ENCODE assay signal across 21 mouse cellular contexts in genomic region chr4:149179573-149179972, GRCm38 (mm10). TPM values are rescaled to one million over a fixed set of nuclear protein-coding genes. Genes with fewer than 3 reads are reported as not detected.
DNase-seq lines count a peak whose midpoint lies in the region; ATAC-seq and TF ChIP-seq lines count a peak whose summit lies in the region.
"Had no signal": no experiment of that assay in that cellular context is flagged by ENCODE, and none has a peak within 500 bp of the region (broad histone marks: within the 10 kb centered on the region; RNA-seq: fewer than 3 reads in every experiment).

No protein-coding gene starts in this region.

- H3K9me3 ChIP-seq in liver, embryonic 12.5 days (replicated peaks), result no peaks in the 10 kb centered on the region
- no peaks in the 10 kb centered on the region for H3K9me3 ChIP-seq in liver, postnatal 0 days (ENCODE audit: low read length)
- no peaks in the 10 kb centered on the region for H3K9me3 ChIP-seq in stomach, embryonic 15.5 days
- H3K9me3 ChIP-seq: limb, embryonic 15.5 days; megakaryocyte, embryonic 14.5 days; neural tube, embryonic 12.5 days had no signal

- peaks cover 32% of the 10 kb centered on the region for H3K36me3 ChIP-seq in liver, embryonic 12.5 days
- peaks cover 32% of the 10 kb centered on the region for H3K36me3 ChIP-seq in liver, postnatal 0 days (replicated peaks; ENCODE audit: insufficient read depth, low read length)
- H3K36me3 ChIP-seq in stomach, embryonic 15.5 days, result peaks cover 12% of the 10 kb centered on the region

- no peaks in the 10 kb centered on the region for H3K4me1 ChIP-seq in liver, embryonic 12.5 days
- H3K4me1 ChIP-seq in brown adipose tissue, adult 24 weeks (ENCODE audit: control insufficient read depth, insufficient read depth, insufficient read length, low read length), result peaks cover 8% of the 10 kb centered on the region
- H3K4me1 ChIP-seq in liver, postnatal 0 days (ENCODE audit: insufficient read depth), result peaks cover 12% of the 10 kb centered on the region
- 0 out of 2 replicates have a peak, but pooled peaks cover 3% of the 10 kb centered on the region for H3K4me1 ChIP-seq in stomach, embryonic 15.5 days
- H3K4me1 ChIP-seq: limb, embryonic 15.5 days; neural tube, embryonic 12.5 days had no signal

- H3K27ac ChIP-seq in liver, embryonic 12.5 days, result 0 out of 2 replicates have a peak overlapping the region, but pooled peaks have one; percentile 3
- H3K27ac ChIP-seq in brown adipose tissue, adult 24 weeks (replicated peaks; ENCODE audit: low read depth, low read length), result peak overlapping the region; percentile 76
- peak overlapping the region; percentile 66 for H3K27ac ChIP-seq in liver, postnatal 0 days (ENCODE audit: low read depth)
- peak overlapping the region; percentile 42; the same call in 1 of the 2 replicates for H3K27ac ChIP-seq in stomach, embryonic 15.5 days
- H3K27ac ChIP-seq: limb, embryonic 15.5 days had no signal

- ATAC-seq in liver, embryonic 12.5 days, result no peak
- ATAC-seq in liver, postnatal 0 days, result peak; percentile 41; the same call in 1 of the 2 replicates
- no peak; the same call in 1 of the 2 replicates for ATAC-seq in stomach, embryonic 15.5 days (ENCODE audit: insufficient read depth, low FRiP score, low read depth)
- ATAC-seq: forebrain, embryonic 14.5 days; inflammation-experienced regulatory T-cells, adult 6 months; midbrain, embryonic 16.5 days; Patski had no signal

- H3K9ac ChIP-seq in liver, embryonic 12.5 days, result no peak overlapping the region
- H3K9ac ChIP-seq in liver, postnatal 0 days (replicated peaks), result no peak overlapping the region
- no peak overlapping the region for H3K9ac ChIP-seq in stomach, embryonic 15.5 days
- H3K9ac ChIP-seq: limb, embryonic 15.5 days; neural tube, embryonic 12.5 days had no signal

- TF ChIP-seq EP300 in liver, postnatal 0 days (IDR thresholded peaks at IDR 0.05; ENCODE audit: low read depth), result no peak

- no peak overlapping the region for H3K4me2 ChIP-seq in liver, embryonic 12.5 days
- H3K4me2 ChIP-seq in liver, postnatal 0 days (ENCODE audit: low read depth, low read length), result no peak overlapping the region
- H3K4me2 ChIP-seq in stomach, embryonic 15.5 days, result no peak overlapping the region
- H3K4me2 ChIP-seq: limb, embryonic 15.5 days; neural tube, embryonic 12.5 days had no signal

- H3K4me3 ChIP-seq in liver, embryonic 12.5 days, result no peak overlapping the region
- H3K4me3 ChIP-seq in brown adipose tissue, adult 24 weeks (ENCODE audit: insufficient read depth, low read depth, low read length), result no peak overlapping the region
- H3K4me3 ChIP-seq in liver, postnatal 0 days (ENCODE audit: low read depth, low read length), result no peak overlapping the region
- H3K4me3 ChIP-seq in stomach, embryonic 15.5 days (replicated peaks), result no peak overlapping the region
- H3K4me3 ChIP-seq: limb, embryonic 15.5 days; megakaryocyte, embryonic 14.5 days; neural tube, embryonic 12.5 days had no signal

- no peaks in the 10 kb centered on the region for H3K27me3 ChIP-seq in liver, embryonic 12.5 days (replicated peaks)
- H3K27me3 ChIP-seq in liver, postnatal 0 days (ENCODE audit: insufficient read depth, low read length), result no peaks in the 10 kb centered on the region
- H3K27me3 ChIP-seq in stomach, embryonic 15.5 days (replicated peaks), result no peaks in the 10 kb centered on the region
- H3K27me3 ChIP-seq: limb, embryonic 15.5 days; neural tube, embryonic 12.5 days; Patski had no signal

- DNase-seq in liver, result no peak
- DNase-seq in liver, postnatal 0 days, result no peak
- DNase-seq in thymus, postnatal 4 days, result no peak
- DNase-seq in urinary bladder, postnatal 14 days (ENCODE audit: low spot score), result no peak
- DNase-seq: cerebellum, postnatal 14 days; embryo, embryonic 11 days; heart, adult 11 months; heart, postnatal 4 days; kidney, postnatal 4 days; right cerebral cortex, postnatal 25 days had no signal

- WGBS in liver, embryonic 12.5 days (ENCODE audit: insufficient replicate concordance), result 64% methylated on average over 4 of the region's 4 CpGs
- WGBS in liver, postnatal 0 days (ENCODE audit: insufficient replicate concordance), result 56% methylated on average over 4 of the region's 4 CpGs
- WGBS in stomach, embryonic 15.5 days, result 53% methylated on average over 4 of the region's 4 CpGs

- TF ChIP-seq CTCF in liver, postnatal 0 days (IDR thresholded peaks at IDR 0.05; ENCODE audit: low read depth), result no peak

RNA-seq across cellular contexts. Expression of gene Pgd, which starts 13.0 kb away (rescaled TPM):
- polyA plus RNA-seq in liver, embryonic 12.5 days (2016; fragmentation: Nextera tagmentation; extraction: Ambion mirVana), result 88.5 and 91.3 TPM in 2 replicates
- polyA plus RNA-seq in brown adipose tissue, adult 24 weeks (2012; ENCODE audit: insufficient read depth, insufficient read length, missing spikeins), result 583 and 610 TPM in 2 replicates
- polyA plus RNA-seq in liver, postnatal 0 days (2015; fragmentation: Nextera tagmentation; extraction: Ambion mirVana), result 43.4 and 49.9 TPM in 2 replicates
- polyA plus RNA-seq in stomach, embryonic 15.5 days (2015; fragmentation: Nextera tagmentation; extraction: Ambion mirVana), result 166 and 178 TPM in 2 replicates

RNA-seq across cellular contexts. Expression of gene Cenps, which starts 42.1 kb away (rescaled TPM):
- polyA plus RNA-seq in liver, embryonic 12.5 days (2016; fragmentation: Nextera tagmentation; extraction: Ambion mirVana), result 23.2 and 25.9 TPM in 2 replicates
- not detected in 2 replicates for polyA plus RNA-seq in brown adipose tissue, adult 24 weeks (2012; ENCODE audit: insufficient read depth, insufficient read length, missing spikeins)
- 8.4 and 8.7 TPM in 2 replicates for polyA plus RNA-seq in liver, postnatal 0 days (2015; fragmentation: Nextera tagmentation; extraction: Ambion mirVana)
- polyA plus RNA-seq in stomach, embryonic 15.5 days (2015; fragmentation: Nextera tagmentation; extraction: Ambion mirVana), result 22.6 and 23.7 TPM in 2 replicates

RNA-seq across cellular contexts. Expression of gene Cort, which starts 53.0 kb away (rescaled TPM):
- 0.35 TPM in 1 of 2 replicates, not detected in the other for polyA plus RNA-seq in liver, embryonic 12.5 days (2016; fragmentation: Nextera tagmentation; extraction: Ambion mirVana)
- polyA plus RNA-seq in brown adipose tissue, adult 24 weeks (2012; ENCODE audit: insufficient read depth, insufficient read length, missing spikeins), result not detected in 2 replicates
- polyA plus RNA-seq in liver, postnatal 0 days (2015; fragmentation: Nextera tagmentation; extraction: Ambion mirVana), result not detected in 2 replicates
- 0.35 and 0.41 TPM in 2 replicates for polyA plus RNA-seq in stomach, embryonic 15.5 days (2015; fragmentation: Nextera tagmentation; extraction: Ambion mirVana)
- polyA plus RNA-seq: kidney, embryonic 14.5 days; limb, embryonic 15.5 days had no signal

Comparison
In these comparisons a context has a peak if more than half of its experiments do, and no peak if none do; other contexts are left out.
1. H3K27ac ChIP-seq: peak in every context shown above with its lines; median percentile 76 in brown adipose tissue, adult 24 weeks; 66 in liver, postnatal 0 days; 42 in stomach, embryonic 15.5 days; 3 in liver, embryonic 12.5 days.